Mouse (Mus musculus): ENCODE results near the gene Gm21987. TPM values are rescaled to one million over a fixed set of nuclear protein-coding genes. Genes with fewer than 3 reads are reported as not detected.

Gm21987 gene
- total and polyA plus RNA-seq, 2 experiments = not detected

- Histone ChIP-seq H3K4me1 (ENCODE audit: control insufficient read depth, insufficient read depth, low read length) (peaks cover 1% of the 10 kb centered on the region; the same call in 1 of the 2 replicates), H3K27ac (replicated peaks; ENCODE audit: insufficient read depth, low read depth, low read length) (no peak overlapping the region), H3K27me3 (ENCODE audit: control insufficient read depth, insufficient read depth, low read length) (no peaks in the 10 kb centered on the region), H3K4me3 (ENCODE audit: insufficient read depth, low read depth, low read length) (no peak overlapping the region), H3K79me2 (ENCODE audit: control insufficient read depth, insufficient read depth, low read length) (no peaks in the 10 kb centered on the region), H3K9ac (ENCODE audit: low read depth, low read length) (no peak overlapping the region), H3K36me3 (ENCODE audit: control insufficient read depth, insufficient read depth, low read length) (no peaks in the 10 kb centered on the region)
- no peak for TF ChIP-seq POLR2A (IDR thresholded peaks at IDR 0.05; ENCODE audit: extremely low read depth, insufficient read depth, low read length)
- no peak for TF ChIP-seq CTCF (IDR thresholded peaks at IDR 0.05; ENCODE audit: low read depth, low read length)
- WGBS = 86% methylated on average over 4 of the region's 4 CpGs
- DNase-seq (ENCODE audit: extremely low read depth, low read depth, low spot score) = no peak
Observed at GRCm38 (mm10) chr16:38369992-38370484, 23.2 kb downstream of the Gm21987 start.

- DNase-seq (ENCODE audit: extremely low read depth, low read depth, low spot score) = no peak
- H3K4me1 ChIP-seq (ENCODE audit: control insufficient read depth, insufficient read depth, low read length) = peaks cover 1% of the 10 kb centered on the region; the same call in 1 of the 2 replicates
- no peaks in the 10 kb centered on the region for H3K36me3 ChIP-seq (ENCODE audit: control insufficient read depth, insufficient read depth, low read length)
- H3K27me3 ChIP-seq (ENCODE audit: control insufficient read depth, insufficient read depth, low read length) = no peaks in the 10 kb centered on the region
- TF ChIP-seq CTCF (IDR thresholded peaks at IDR 0.05; ENCODE audit: low read depth, low read length) (no peak), POLR2A (IDR thresholded peaks at IDR 0.05; ENCODE audit: extremely low read depth, insufficient read depth, low read length) (no peak)
- 92% methylated on average over 8 of the region's 8 CpGs for WGBS
- H3K27ac ChIP-seq (replicated peaks; ENCODE audit: insufficient read depth, low read depth, low read length) = no peak overlapping the region
- no peaks in the 10 kb centered on the region for H3K79me2 ChIP-seq (ENCODE audit: control insufficient read depth, insufficient read depth, low read length)
- no peak overlapping the region for H3K4me3 ChIP-seq (ENCODE audit: insufficient read depth, low read depth, low read length)
- no peak overlapping the region for H3K9ac ChIP-seq (ENCODE audit: low read depth, low read length)
Observed at GRCm38 (mm10) chr16:38370633-38371374, 24.0 kb downstream of the Gm21987 start.

- no peak overlapping the region for H3K9ac ChIP-seq (ENCODE audit: low read depth, low read length)
- no peak for DNase-seq (ENCODE audit: extremely low read depth, low read depth, low spot score)
- H3K4me1 ChIP-seq (ENCODE audit: control insufficient read depth, insufficient read depth, low read length) = peaks cover 1% of the 10 kb centered on the region; the same call in 1 of the 2 replicates
- WGBS = 98% methylated on average over 15 of the region's 15 CpGs
- H3K36me3 ChIP-seq (ENCODE audit: control insufficient read depth, insufficient read depth, low read length) = no peaks in the 10 kb centered on the region
- H3K27ac ChIP-seq (replicated peaks; ENCODE audit: insufficient read depth, low read depth, low read length) = no peak overlapping the region
- no peak for TF ChIP-seq POLR2A (IDR thresholded peaks at IDR 0.05; ENCODE audit: extremely low read depth, insufficient read depth, low read length)
- no peak for TF ChIP-seq CTCF (IDR thresholded peaks at IDR 0.05; ENCODE audit: low read depth, low read length)
- no peaks in the 10 kb centered on the region for H3K79me2 ChIP-seq (ENCODE audit: control insufficient read depth, insufficient read depth, low read length)
- H3K27me3 ChIP-seq (ENCODE audit: control insufficient read depth, insufficient read depth, low read length) = no peaks in the 10 kb centered on the region
- no peak overlapping the region for H3K4me3 ChIP-seq (ENCODE audit: insufficient read depth, low read depth, low read length)
Observed at GRCm38 (mm10) chr16:38371705-38372296, 25.0 kb downstream of the Gm21987 start.

GRCm38 (mm10) chr16:38372876-38373275, 26.0 kb downstream of the Gm21987 start:
- Histone ChIP-seq H3K27me3 (ENCODE audit: control insufficient read depth, insufficient read depth, low read length) (no peaks in the 10 kb centered on the region), H3K4me3 (ENCODE audit: insufficient read depth, low read depth, low read length) (no peak overlapping the region), H3K9ac (ENCODE audit: low read depth, low read length) (no peak overlapping the region), H3K4me1 (ENCODE audit: control insufficient read depth, insufficient read depth, low read length) (peaks cover 1% of the 10 kb centered on the region; the same call in 1 of the 2 replicates), H3K79me2 (ENCODE audit: control insufficient read depth, insufficient read depth, low read length) (no peaks in the 10 kb centered on the region), H3K27ac (replicated peaks; ENCODE audit: insufficient read depth, low read depth, low read length) (no peak overlapping the region), H3K36me3 (ENCODE audit: control insufficient read depth, insufficient read depth, low read length) (no peaks in the 10 kb centered on the region)
- no peak for DNase-seq (ENCODE audit: extremely low read depth, low read depth, low spot score)
- TF ChIP-seq POLR2A (IDR thresholded peaks at IDR 0.05; ENCODE audit: extremely low read depth, insufficient read depth, low read length) (no peak), CTCF (IDR thresholded peaks at IDR 0.05; ENCODE audit: low read depth, low read length) (no peak)
- 87% methylated on average over 4 of the region's 4 CpGs for WGBS

- Histone ChIP-seq H3K27me3 (ENCODE audit: control insufficient read depth, insufficient read depth, low read length) (no peaks in the 10 kb centered on the region), H3K27ac (replicated peaks; ENCODE audit: insufficient read depth, low read depth, low read length) (no peak overlapping the region), H3K36me3 (ENCODE audit: control insufficient read depth, insufficient read depth, low read length) (no peaks in the 10 kb centered on the region), H3K79me2 (ENCODE audit: control insufficient read depth, insufficient read depth, low read length) (no peaks in the 10 kb centered on the region), H3K9ac (ENCODE audit: low read depth, low read length) (no peak overlapping the region), H3K4me1 (ENCODE audit: control insufficient read depth, insufficient read depth, low read length) (peaks cover 1% of the 10 kb centered on the region; the same call in 1 of the 2 replicates), H3K4me3 (ENCODE audit: insufficient read depth, low read depth, low read length) (no peak overlapping the region)
- peak; percentile 72 for DNase-seq (ENCODE audit: extremely low read depth, low read depth, low spot score)
- WGBS = 38% methylated on average over 10 of the region's 10 CpGs
- TF ChIP-seq CTCF (IDR thresholded peaks at IDR 0.05; ENCODE audit: low read depth, low read length) (no peak), POLR2A (IDR thresholded peaks at IDR 0.05; ENCODE audit: extremely low read depth, insufficient read depth, low read length) (no peak)
Observed at GRCm38 (mm10) chr16:38373439-38373838, 26.6 kb downstream of the Gm21987 start.

Measured in liver, adult 2 months (tissue).